Mouse (Mus musculus) c-Kit-negative CD71-positive TER-119-positive erythroid progenitor cells, embryonic 14.5 days (primary cell): ENCODE measurements around the gene Hoxb1.

Source experiments
- DNase-seq: peaks from one replicate; pipeline ENCODE4 v3.0.0-alpha.2; 2013; ENCODE audit warnings: low read depth, low spot score

Gene Hoxb1

GRCm38 (mm10) chr11:96399923-96400322, 34.4 kb downstream of the Hoxb1 start:
- no peak for DNase-seq

- DNase-seq, result no peak
These were observed 38.6 kb downstream of the Hoxb1 start for GRCm38 (mm10) chr11:96404016-96404604.

- no peak for DNase-seq
These were observed 39.3 kb downstream of the Hoxb1 start for GRCm38 (mm10) chr11:96404831-96405230.

GRCm38 (mm10) chr11:96405541-96405940, 40.0 kb downstream of the Hoxb1 start:
- DNase-seq, result no peak

- DNase-seq, result no peak
These were observed 41.9 kb downstream of the Hoxb1 start for GRCm38 (mm10) chr11:96407191-96408072.

GRCm38 (mm10) chr11:96408234-96409010, 42.9 kb downstream of the Hoxb1 start:
- no peak for DNase-seq

GRCm38 (mm10) chr11:96411019-96411418, 45.5 kb downstream of the Hoxb1 start:
- DNase-seq, result no peak

GRCm38 (mm10) chr11:96411934-96412333, 46.4 kb downstream of the Hoxb1 start:
- no peak for DNase-seq

GRCm38 (mm10) chr11:96412941-96413491, 47.5 kb downstream of the Hoxb1 start:
- DNase-seq, result no peak

- no peak for DNase-seq
These were observed 48.0 kb downstream of the Hoxb1 start for GRCm38 (mm10) chr11:96413527-96413926.

GRCm38 (mm10) chr11:96414002-96414401, 48.5 kb downstream of the Hoxb1 start:
- no peak for DNase-seq
